Mouse (Mus musculus): ENCODE measurements around the gene Gm28434. TPM values are rescaled to one million over a fixed set of nuclear protein-coding genes. Genes with fewer than 3 reads are reported as not detected.

Gm28434 gene
- not detected in 2 replicates for polyA plus RNA-seq (2016; fragmentation: Nextera tagmentation; extraction: Ambion mirVana)

- H3K4me1 ChIP-seq: no peaks in the 10 kb centered on the region
- DNase-seq (ENCODE audit: low spot score): no peak
These were observed at the start of gene Gm28434, which contains the start of gene 2310003L06Rik for GRCm38 (mm10) chr5:87969201-87969600. Gene Gm28434 (plus strand): TSS chr5:87969517. Gene 2310003L06Rik (plus strand): TSS chr5:87969459.

GRCm38 (mm10) chr5:87925372-87925771 is 43.9 kb upstream of the Gm28434 start, which contains the start of gene Csn3:
Gene Csn3 (plus strand): TSS chr5:87925579.
- DNase-seq (ENCODE audit: low spot score): peak; percentile 37

More at GRCm38 (mm10) chr5:87969201-87969600, at the start of gene Gm28434, which contains the start of gene 2310003L06Rik:
- Histone ChIP-seq H3K4me3 (no peak within 1 kb of the TSS), H3K27me3 (ENCODE audit: low read depth, poor library complexity, severe bottlenecking) (no peaks in the 10 kb centered on the region), H3K36me3 (no peaks in the 10 kb centered on the region), H3K9me3 (replicated peaks) (no peaks in the 10 kb centered on the region), H3K27ac (no peak within 1 kb of the TSS)
- 75% methylated on average over 2 of the region's 2 CpGs for WGBS

GRCm38 (mm10) chr5:87931603-87932002 is 37.7 kb upstream of the Gm28434 start:
- whole genome bisulfite sequencing: 59% methylated on average over 1 of the region's 1 CpGs
- Histone ChIP-seq H3K27ac (no peak overlapping the region), H3K4me1 (no peaks in the 10 kb centered on the region), H3K36me3 (no peaks in the 10 kb centered on the region), H3K9me3 (replicated peaks) (no peaks in the 10 kb centered on the region), H3K27me3 (ENCODE audit: low read depth, poor library complexity, severe bottlenecking) (no peaks in the 10 kb centered on the region), H3K4me3 (no peak overlapping the region)
- no peak for DNase-seq (ENCODE audit: low spot score)

More at GRCm38 (mm10) chr5:87925372-87925771, 43.9 kb upstream of the Gm28434 start, which contains the start of gene Csn3:
- Histone ChIP-seq H3K4me3 (no peak within 1 kb of the TSS), H3K9me3 (replicated peaks) (no peaks in the 10 kb centered on the region), H3K4me1 (peaks cover 15% of the 10 kb centered on the region; the same call in 1 of the 2 replicates), H3K27ac (no peak within 1 kb of the TSS), H3K27me3 (ENCODE audit: low read depth, poor library complexity, severe bottlenecking) (no peaks in the 10 kb centered on the region), H3K36me3 (no peaks in the 10 kb centered on the region)
- 17% methylated on average over 5 of the region's 5 CpGs for WGBS

- no peaks in the 10 kb centered on the region for H3K27me3 ChIP-seq (ENCODE audit: low read depth, poor library complexity, severe bottlenecking)
- no peaks in the 10 kb centered on the region for H3K4me1 ChIP-seq
- no peak overlapping the region for H3K4me3 ChIP-seq
- no peak overlapping the region for H3K27ac ChIP-seq
- no peaks in the 10 kb centered on the region for H3K9me3 ChIP-seq (replicated peaks)
- no peak for DNase-seq (ENCODE audit: low spot score)
- 53% methylated on average over 3 of the region's 3 CpGs for WGBS
- no peaks in the 10 kb centered on the region for H3K36me3 ChIP-seq
These were observed 28.6 kb upstream of the Gm28434 start for GRCm38 (mm10) chr5:87940752-87941151.

GRCm38 (mm10) chr5:87942515-87942914 is 26.8 kb upstream of the Gm28434 start:
- Histone ChIP-seq H3K4me1 (no peaks in the 10 kb centered on the region), H3K4me3 (no peak overlapping the region)
- no peak for DNase-seq (ENCODE audit: low spot score)

GRCm38 (mm10) chr5:87951836-87952235 is 17.5 kb upstream of the Gm28434 start:
- no peaks in the 10 kb centered on the region for H3K4me1 ChIP-seq
- H3K27ac ChIP-seq: no peak overlapping the region
- H3K27me3 ChIP-seq (ENCODE audit: low read depth, poor library complexity, severe bottlenecking): no peaks in the 10 kb centered on the region
- H3K36me3 ChIP-seq: no peaks in the 10 kb centered on the region
- no peaks in the 10 kb centered on the region for H3K9me3 ChIP-seq (replicated peaks)
- DNase-seq (ENCODE audit: low spot score): no peak
- no peak overlapping the region for H3K4me3 ChIP-seq

More at GRCm38 (mm10) chr5:87942515-87942914, 26.8 kb upstream of the Gm28434 start:
- Histone ChIP-seq H3K9me3 (replicated peaks) (no peaks in the 10 kb centered on the region), H3K36me3 (no peaks in the 10 kb centered on the region), H3K27me3 (ENCODE audit: low read depth, poor library complexity, severe bottlenecking) (no peaks in the 10 kb centered on the region), H3K27ac (no peak overlapping the region)

- WGBS: 86% methylated on average over 3 of the region's 3 CpGs
- H3K27me3 ChIP-seq (ENCODE audit: low read depth, poor library complexity, severe bottlenecking): no peaks in the 10 kb centered on the region
- no peaks in the 10 kb centered on the region for H3K4me1 ChIP-seq
- no peak within 1 kb of the TSS for H3K4me3 ChIP-seq
- DNase-seq (ENCODE audit: low spot score): no peak
- no peaks in the 10 kb centered on the region for H3K9me3 ChIP-seq (replicated peaks)
- no peak within 1 kb of the TSS for H3K27ac ChIP-seq
- H3K36me3 ChIP-seq: no peaks in the 10 kb centered on the region
These were observed 9.8 kb downstream of the Gm28434 start, which contains the start of gene Cabs1 for GRCm38 (mm10) chr5:87979139-87979538. Gene Cabs1 (plus strand): TSS chr5:87979439.

- H3K36me3 ChIP-seq: no peaks in the 10 kb centered on the region
- H3K4me1 ChIP-seq: no peaks in the 10 kb centered on the region
- no peak overlapping the region for H3K27ac ChIP-seq
- no peak overlapping the region for H3K4me3 ChIP-seq
- 66% methylated on average over 3 of the region's 3 CpGs for WGBS
- no peaks in the 10 kb centered on the region for H3K9me3 ChIP-seq (replicated peaks)
- no peaks in the 10 kb centered on the region for H3K27me3 ChIP-seq (ENCODE audit: low read depth, poor library complexity, severe bottlenecking)
- no peak for DNase-seq (ENCODE audit: low spot score)
These were observed 13.3 kb downstream of the Gm28434 start for GRCm38 (mm10) chr5:87982468-87983214.

- WGBS: 91% methylated on average over 3 of the region's 3 CpGs
These were observed 32.9 kb downstream of the Gm28434 start, which contains the start of gene Smr3a for GRCm38 (mm10) chr5:88002249-88002648. Gene Smr3a (plus strand): TSS chr5:88002549.

GRCm38 (mm10) chr5:88005241-88005640 is 35.9 kb downstream of the Gm28434 start:
- no peaks in the 10 kb centered on the region for H3K27me3 ChIP-seq (ENCODE audit: low read depth, poor library complexity, severe bottlenecking)
- no peaks in the 10 kb centered on the region for H3K9me3 ChIP-seq (replicated peaks)
- no peaks in the 10 kb centered on the region for H3K36me3 ChIP-seq
- H3K4me1 ChIP-seq: no peaks in the 10 kb centered on the region
- DNase-seq (ENCODE audit: low spot score): no peak
- no peak overlapping the region for H3K27ac ChIP-seq
- no peak overlapping the region for H3K4me3 ChIP-seq

More at GRCm38 (mm10) chr5:88002249-88002648, 32.9 kb downstream of the Gm28434 start, which contains the start of gene Smr3a:
- Histone ChIP-seq H3K9me3 (replicated peaks) (no peaks in the 10 kb centered on the region), H3K27ac (no peak within 1 kb of the TSS), H3K4me1 (no peaks in the 10 kb centered on the region), H3K36me3 (no peaks in the 10 kb centered on the region), H3K4me3 (no peak within 1 kb of the TSS), H3K27me3 (ENCODE audit: low read depth, poor library complexity, severe bottlenecking) (no peaks in the 10 kb centered on the region)
- DNase-seq (ENCODE audit: low spot score): no peak

Other genes with a start within 250 kb of the Gm28434 start
- gene Csn1s2a, start 194.9 kb upstream of the Gm28434 start, polyA plus RNA-seq (2016; fragmentation: Nextera tagmentation; extraction: Ambion mirVana): not detected in 2 replicates
- gene Csn1s2b, start 161.4 kb upstream of the Gm28434 start, polyA plus RNA-seq (2016; fragmentation: Nextera tagmentation; extraction: Ambion mirVana): not detected in 2 replicates
- gene Prr27, start 143.8 kb upstream of the Gm28434 start, polyA plus RNA-seq (2016; fragmentation: Nextera tagmentation; extraction: Ambion mirVana): not detected in 2 replicates
- gene Odam, start 84.5 kb upstream of the Gm28434 start, polyA plus RNA-seq (2016; fragmentation: Nextera tagmentation; extraction: Ambion mirVana): not detected in 2 replicates
- 0.15 and 0.40 TPM in 2 replicates for gene Csn3, start 43.9 kb upstream of the Gm28434 start, polyA plus RNA-seq (2016; fragmentation: Nextera tagmentation; extraction: Ambion mirVana)
- gene 2310003L06Rik, start 58 bp upstream of the Gm28434 start, polyA plus RNA-seq (2016; fragmentation: Nextera tagmentation; extraction: Ambion mirVana): not detected in 2 replicates
- not detected in 2 replicates for gene Cabs1, start 9.9 kb downstream of the Gm28434 start, polyA plus RNA-seq (2016; fragmentation: Nextera tagmentation; extraction: Ambion mirVana)
- not detected in 2 replicates for gene Smr3a, start 33.0 kb downstream of the Gm28434 start, polyA plus RNA-seq (2016; fragmentation: Nextera tagmentation; extraction: Ambion mirVana)
- gene Smr2, start 117.0 kb downstream of the Gm28434 start, polyA plus RNA-seq (2016; fragmentation: Nextera tagmentation; extraction: Ambion mirVana): not detected in 2 replicates
- gene Gm11116, start 142.0 kb downstream of the Gm28434 start, polyA plus RNA-seq (2016; fragmentation: Nextera tagmentation; extraction: Ambion mirVana): not detected in 2 replicates
- not detected in 2 replicates for gene Gm11115, start 184.6 kb downstream of the Gm28434 start, polyA plus RNA-seq (2016; fragmentation: Nextera tagmentation; extraction: Ambion mirVana)